ENCODE assay signal across 8 mouse cellular contexts in genomic region chr2:120402813-120403212, GRCm38 (mm10). TPM values are rescaled to one million over a fixed set of nuclear protein-coding genes. Genes with fewer than 3 reads are reported as not detected.
DNase-seq lines count a peak whose midpoint lies in the region; ATAC-seq and TF ChIP-seq lines count a peak whose summit lies in the region.

No protein-coding gene starts in this region.

- TF ChIP-seq POLR2A in cerebellum, adult 2 months (IDR thresholded peaks at IDR 0.05; ENCODE audit: borderline replicate concordance, insufficient read depth, low read length) = no peak

- H3K4me3 ChIP-seq in cerebellum, adult 2 months (replicated peaks; ENCODE audit: insufficient read depth, low read depth, low read length) = peak overlapping the region; percentile 98
- peak overlapping the region; percentile 48; the same call in 1 of the 2 replicates for H3K4me3 ChIP-seq in neural tube, embryonic 11.5 days (ENCODE audit: low read depth, low read length)
- H3K4me3 ChIP-seq in limb, embryonic 15.5 days = peak overlapping the region; percentile 79

- H3K27ac ChIP-seq in cerebellum, adult 2 months (ENCODE audit: insufficient read depth, low read length) = no peak overlapping the region
- no peak overlapping the region for H3K27ac ChIP-seq in neural tube, embryonic 11.5 days (ENCODE audit: low read depth, low read length)
- no peak overlapping the region for H3K27ac ChIP-seq in limb, embryonic 15.5 days

- no peaks in the 10 kb centered on the region for H3K9me3 ChIP-seq in neural tube, embryonic 11.5 days (ENCODE audit: control insufficient read depth, low read length)
- no peaks in the 10 kb centered on the region for H3K9me3 ChIP-seq in limb, embryonic 15.5 days

- peak overlapping the region; percentile 53 for H3K4me2 ChIP-seq in neural tube, embryonic 11.5 days (ENCODE audit: low read depth)
- peak overlapping the region; percentile 76 for H3K4me2 ChIP-seq in limb, embryonic 15.5 days

- ATAC-seq in neural tube, embryonic 11.5 days (ENCODE audit: insufficient read depth, low FRiP score, low TSS enrichment) = no peak
- no peak for ATAC-seq in limb, embryonic 15.5 days (ENCODE audit: insufficient number of reproducible peaks, low FRiP score, low TSS enrichment, low read depth)

- H3K9ac ChIP-seq in neural tube, embryonic 11.5 days (ENCODE audit: low read length) = no peak overlapping the region
- H3K9ac ChIP-seq in limb, embryonic 15.5 days = no peak overlapping the region

- no peak for DNase-seq in cerebellum, adult 2 months
- DNase-seq in cerebellum, adult 11 months = no peak
- DNase-seq in neural tube, embryonic 11.5 days (ENCODE audit: low spot score) = no peak
- no peak for DNase-seq in neural tube, embryonic 10.5 days (ENCODE audit: extremely low spot score, low spot score)
- no peak for DNase-seq in right cerebral cortex, adult 18-20 months
- DNase-seq in MN1 (ENCODE audit: low spot score) = no peak
- no peak for DNase-seq in right cerebral cortex, postnatal 36 days (ENCODE audit: low spot score in 2 of 2)

- TF ChIP-seq CTCF in cerebellum, adult 2 months (IDR thresholded peaks at IDR 0.05; ENCODE audit: borderline replicate concordance, insufficient read depth, low read depth, low read length) = no peak

- 53% methylated on average over 3 of the region's 3 CpGs for WGBS in cerebellum, adult 2 months
- WGBS in neural tube, embryonic 11.5 days = 61% methylated on average over 3 of the region's 3 CpGs
- WGBS in limb, embryonic 15.5 days = 38% methylated on average over 3 of the region's 3 CpGs

- no peaks in the 10 kb centered on the region for H3K4me1 ChIP-seq in cerebellum, adult 2 months (ENCODE audit: control insufficient read depth, insufficient read depth, low read length)
- no peaks in the 10 kb centered on the region for H3K4me1 ChIP-seq in neural tube, embryonic 11.5 days (ENCODE audit: control insufficient read depth, insufficient read depth, low read length)
- H3K4me1 ChIP-seq in limb, embryonic 15.5 days = peaks cover 12% of the 10 kb centered on the region

- H3K27me3 ChIP-seq in cerebellum, adult 2 months (ENCODE audit: control insufficient read depth, insufficient read depth, low read length) = no peaks in the 10 kb centered on the region
- H3K27me3 ChIP-seq in neural tube, embryonic 11.5 days (ENCODE audit: control insufficient read depth, insufficient read depth, low read length) = no peaks in the 10 kb centered on the region
- no peaks in the 10 kb centered on the region for H3K27me3 ChIP-seq in limb, embryonic 15.5 days

- peaks cover 2% of the 10 kb centered on the region; the same call in 1 of the 2 replicates for H3K36me3 ChIP-seq in neural tube, embryonic 11.5 days (ENCODE audit: control insufficient read depth, insufficient read depth, low read length)
- no peaks in the 10 kb centered on the region; the same call in 1 of the 2 replicates for H3K36me3 ChIP-seq in limb, embryonic 15.5 days

RNA-seq across cellular contexts. Expression of gene Ganc, which starts 0.9 kb away (rescaled TPM):
- polyA plus RNA-seq in cerebellum, adult 2 months (2012; rRNA removed) = 12.8 and 13.6 TPM in 2 replicates
- polyA plus RNA-seq in neural tube, embryonic 11.5 days (2014; fragmentation: Nextera tagmentation; extraction: Ambion mirVana) = 7.4 and 7.7 TPM in 2 replicates
- 7.8 and 9.9 TPM in 2 replicates for polyA plus RNA-seq in limb, embryonic 15.5 days (2015; fragmentation: Nextera tagmentation; extraction: Ambion mirVana)

RNA-seq across cellular contexts. Expression of gene Tmem87a, which starts 1.1 kb away (rescaled TPM):
- polyA plus RNA-seq in cerebellum, adult 2 months (2012; rRNA removed) = 22.7 and 24.4 TPM in 2 replicates
- polyA plus RNA-seq in neural tube, embryonic 11.5 days (2014; fragmentation: Nextera tagmentation; extraction: Ambion mirVana) = 4.7 and 6.3 TPM in 2 replicates
- polyA plus RNA-seq in limb, embryonic 15.5 days (2015; fragmentation: Nextera tagmentation; extraction: Ambion mirVana) = 10.3 and 11.1 TPM in 2 replicates

RNA-seq across cellular contexts. Expression of gene Vps39, which starts 49.9 kb away (rescaled TPM):
- polyA plus RNA-seq in cerebellum, adult 2 months (2012; rRNA removed) = 66.1 and 66.6 TPM in 2 replicates
- polyA plus RNA-seq in neural tube, embryonic 11.5 days (2014; fragmentation: Nextera tagmentation; extraction: Ambion mirVana) = 40.8 and 41.5 TPM in 2 replicates
- polyA plus RNA-seq in limb, embryonic 15.5 days (2015; fragmentation: Nextera tagmentation; extraction: Ambion mirVana) = 22.5 and 25.0 TPM in 2 replicates

RNA-seq across cellular contexts. Expression of gene Capn3, which starts 53.0 kb away (rescaled TPM):
- 1.4 and 1.7 TPM in 2 replicates for polyA plus RNA-seq in cerebellum, adult 2 months (2012; rRNA removed)
- polyA plus RNA-seq in neural tube, embryonic 11.5 days (2014; fragmentation: Nextera tagmentation; extraction: Ambion mirVana) = 0.82 and 1.5 TPM in 2 replicates
- 1.5 and 4.7 TPM in 2 replicates for polyA plus RNA-seq in limb, embryonic 15.5 days (2015; fragmentation: Nextera tagmentation; extraction: Ambion mirVana)

Comparison
In these comparisons a context has a peak if more than half of its experiments do, and no peak if none do; other contexts are left out.
1. H3K4me3 ChIP-seq: peak in every context shown above with its lines; median percentile 98 in cerebellum, adult 2 months; 79 in limb, embryonic 15.5 days; 48 in neural tube, embryonic 11.5 days.